Mouse (Mus musculus) small intestine, adult 2 months (tissue): ENCODE measurements around the gene Pitpnm3.

Source experiments
- CTCF ChIP-seq: fragments of 200-500 bp; IDR thresholded peaks from 2 replicates; pipeline ENCODE4 v1.5.1; 2012; ENCODE audit warnings: low read depth, mild to moderate bottlenecking, control low read depth, inconsistent platforms, low read length, moderate library complexity, mixed read lengths; ENCODE audit not compliant: insufficient replicate concordance, insufficient read length; ENCODE audit errors: extremely low read depth
- POLR2A ChIP-seq: fragments of 200-500 bp; IDR thresholded peaks from 2 replicates; pipeline ENCODE4 v1.6.1; 2012; ENCODE audit warnings: low read depth, mild to moderate bottlenecking, control low read depth, inconsistent platforms, low read length, moderate library complexity

- TF ChIP-seq CTCF (no peak), POLR2A (no peak)
These were observed 98.2 kb downstream of the Pitpnm3 start, which contains the start of gene Aipl1 for GRCm38 (mm10) chr11:72037409-72037808.
